Mouse (Mus musculus) thymus, adult 2 months (tissue): ENCODE results near the gene Col10a1. TPM values are rescaled to one million over a fixed set of nuclear protein-coding genes. Genes with fewer than 3 reads are reported as not detected.
A peak's percentile ranks its signal among the peaks of the same experiment; 100 is the strongest.
"Not testable (repeated sequence)": the region's sequence is repeated elsewhere in the genome, so short reads cannot be mapped to it uniquely, and the experiment has no call there.

Source experiments
- DNase-seq: peaks from one replicate; pipeline ENCODE4 v3.0.0; 2021
- H3K27ac ChIP-seq: fragments of 200-500 bp; 2 replicates; pipeline ENCODE4 v1.5.1; 2012; ENCODE audit warnings: low read length, control low read depth; ENCODE audit not compliant: control insufficient read depth, insufficient read depth
- H3K27me3 ChIP-seq: fragments of 200-500 bp; 2 replicates; pipeline ENCODE4 v1.6.1; 2012; ENCODE audit warnings: mild to moderate bottlenecking, low read length, moderate library complexity, mixed read lengths; ENCODE audit not compliant: control insufficient read depth, insufficient read depth
- H3K36me3 ChIP-seq: fragments of 200-500 bp; 2 replicates; pipeline ENCODE4 v1.6.1; 2012; ENCODE audit warnings: mild to moderate bottlenecking, low read length, moderate library complexity; ENCODE audit not compliant: control insufficient read depth, insufficient read depth
- H3K4me1 ChIP-seq: fragments of 200-500 bp; replicated peaks from 2 replicates; pipeline ENCODE4 v1.6.1; 2012; ENCODE audit warnings: low read length; ENCODE audit not compliant: control insufficient read depth, insufficient read depth
- H3K4me3 ChIP-seq: fragments of 200-500 bp; 2 replicates; pipeline ENCODE4 v1.5.1; 2012; ENCODE audit warnings: mild to moderate bottlenecking, low read length, control low read depth, moderate library complexity; ENCODE audit not compliant: control insufficient read depth, insufficient read depth
- CTCF ChIP-seq: fragments of 200-500 bp; IDR thresholded peaks from 2 replicates; pipeline ENCODE4 v1.5.1; 2012; ENCODE audit warnings: mild to moderate bottlenecking, control low read depth, low read length, moderate library complexity, borderline replicate concordance; ENCODE audit not compliant: control insufficient read depth, poor library complexity, insufficient read depth; ENCODE audit errors: extremely low read depth
- POLR2A ChIP-seq: fragments of 200-500 bp; IDR thresholded peaks from 2 replicates; pipeline ENCODE4 v1.6.1; 2012; ENCODE audit warnings: mild to moderate bottlenecking, low read length, control low read depth, moderate library complexity; ENCODE audit not compliant: control insufficient read depth, poor library complexity, insufficient read depth; ENCODE audit errors: extremely low read depth
- WGBS: fragments of 180-500 bp; shearing (Covaris S2); methylation state at CpG from one replicate; pipeline ENCODE4 v1.1.7; 2018; 5-methylcytosine and 5-hydroxymethylcytosine counted together
- polyA plus RNA-seq: library from polyadenylated mRNA; depleted of rRNA; stranded (reverse); fragments of >200 nt; gene quantifications from 2 replicates; pipeline ENCODE4 v1.2.3, GENCODE M21; 2012

Gene Col10a1
- polyA plus RNA-seq, 1 experiment, result 0.44 TPM

- Histone ChIP-seq H3K27ac (no peak overlapping the region), H3K4me1 (no peaks in the 10 kb centered on the region), H3K36me3 (no peaks in the 10 kb centered on the region), H3K4me3 (no peak overlapping the region), H3K27me3 (no peaks in the 10 kb centered on the region)
- TF ChIP-seq POLR2A, result no peak
- TF ChIP-seq CTCF, result no peak
- WGBS, result 97% methylated on average over 7 of the region's 7 CpGs
- DNase-seq, result no peak
Observed at GRCm38 (mm10) chr10:34373332-34373731, 16.4 kb upstream of the Col10a1 start.

GRCm38 (mm10) chr10:34385636-34386035 is 4.1 kb upstream of the Col10a1 start:
- DNase-seq, result no peak
- Histone ChIP-seq H3K4me1 (no peaks in the 10 kb centered on the region), H3K4me3 (no peak overlapping the region), H3K36me3 (peaks cover 3% of the 10 kb centered on the region; the same call in 1 of the 2 replicates), H3K27me3 (no peaks in the 10 kb centered on the region), H3K27ac (no peak overlapping the region)
- TF ChIP-seq CTCF (no peak), POLR2A (no peak)
- 92% methylated on average over 5 of the region's 5 CpGs for WGBS

GRCm38 (mm10) chr10:34396959-34397358 is 7.2 kb downstream of the Col10a1 start:
- H3K36me3 ChIP-seq, result peaks cover 11% of the 10 kb centered on the region
- no peaks in the 10 kb centered on the region for H3K4me1 ChIP-seq
- DNase-seq, result no peak
- H3K4me3 ChIP-seq, result no peak overlapping the region
- H3K27ac ChIP-seq, result no peak overlapping the region
- TF ChIP-seq CTCF (no peak), POLR2A (no peak)
- WGBS, result over 99% methylated on average over 4 of the region's 4 CpGs
- no peaks in the 10 kb centered on the region for H3K27me3 ChIP-seq

GRCm38 (mm10) chr10:34399267-34399666 is 9.5 kb downstream of the Col10a1 start:
- Histone ChIP-seq H3K4me3 (no peak overlapping the region), H3K36me3 (peaks cover 20% of the 10 kb centered on the region), H3K4me1 (no peaks in the 10 kb centered on the region), H3K27me3 (no peaks in the 10 kb centered on the region), H3K27ac (no peak overlapping the region)
- DNase-seq, result no peak
- no peak for TF ChIP-seq CTCF
- TF ChIP-seq POLR2A, result no peak

GRCm38 (mm10) chr10:34418204-34418756 is 28.5 kb downstream of the Col10a1 start, which contains the start of gene Nt5dc1:
TSS of gene Nt5dc1 (minus strand) at chr10:34418552.
- Histone ChIP-seq H3K27me3 (no peaks in the 10 kb centered on the region), H3K27ac (peak within 1 kb of the TSS; percentile 61), H3K36me3 (no peaks in the 10 kb centered on the region), H3K4me1 (peaks cover 3% of the 10 kb centered on the region), H3K4me3 (peak within 1 kb of the TSS; percentile 70)
- WGBS, result under 1% methylated on average over 49 of the region's 49 CpGs
- TF ChIP-seq POLR2A (peak; percentile 52; the same call in 1 of the 2 replicates), CTCF (no peak)
- peak; percentile 92 for DNase-seq

- H3K27ac ChIP-seq, H3K4me1 ChIP-seq, H3K27me3 ChIP-seq, DNase-seq, H3K36me3 ChIP-seq: not testable (repeated sequence)
- WGBS, result 65% methylated on average over 4 of the region's 4 CpGs
- peak overlapping the region; percentile 23 for H3K4me3 ChIP-seq
Observed at GRCm38 (mm10) chr10:34418794-34419193, 29.0 kb downstream of the Col10a1 start.

GRCm38 (mm10) chr10:34431783-34432182 is 42.0 kb downstream of the Col10a1 start:
- Histone ChIP-seq H3K36me3 (no peaks in the 10 kb centered on the region), H3K27ac (no peak overlapping the region), H3K4me1 (no peaks in the 10 kb centered on the region), H3K27me3 (no peaks in the 10 kb centered on the region), H3K4me3 (no peak overlapping the region)
- TF ChIP-seq POLR2A (no peak), CTCF (no peak)
- DNase-seq, result no peak

- 90% methylated on average over 6 of the region's 14 CpGs for WGBS
- not testable (repeated sequence) for H3K4me1 ChIP-seq, H3K27me3 ChIP-seq
Observed at GRCm38 (mm10) chr10:34434191-34434590, 44.4 kb downstream of the Col10a1 start.

More at GRCm38 (mm10) chr10:34434191-34434590, 44.4 kb downstream of the Col10a1 start:
- H3K36me3 ChIP-seq, DNase-seq, H3K27ac ChIP-seq, H3K4me3 ChIP-seq: not testable (repeated sequence)
